Mouse (Mus musculus) cerebellum, adult 2 months (tissue): ENCODE measurements around the gene Wbp2.

Source experiments
- CTCF ChIP-seq: fragments of 200-500 bp; IDR thresholded peaks from 2 replicates; pipeline ENCODE4 v1.5.1; 2011; ENCODE audit warnings: low read depth, mild to moderate bottlenecking, control low read depth, low read length, moderate library complexity, borderline replicate concordance; ENCODE audit not compliant: insufficient read depth
- POLR2A ChIP-seq: fragments of 200-500 bp; IDR thresholded peaks from 2 replicates; pipeline ENCODE4 v1.6.1; 2011; ENCODE audit warnings: low read length, control low read depth, borderline replicate concordance; ENCODE audit not compliant: insufficient read depth

- no peak for TF ChIP-seq CTCF
- TF ChIP-seq POLR2A = no peak
These were observed 30.4 kb upstream of the Wbp2 start for GRCm38 (mm10) chr11:116117241-116117640.
